Mouse (Mus musculus): ENCODE measurements around the gene Ddx39b.

The Ddx39b gene

DNA sequence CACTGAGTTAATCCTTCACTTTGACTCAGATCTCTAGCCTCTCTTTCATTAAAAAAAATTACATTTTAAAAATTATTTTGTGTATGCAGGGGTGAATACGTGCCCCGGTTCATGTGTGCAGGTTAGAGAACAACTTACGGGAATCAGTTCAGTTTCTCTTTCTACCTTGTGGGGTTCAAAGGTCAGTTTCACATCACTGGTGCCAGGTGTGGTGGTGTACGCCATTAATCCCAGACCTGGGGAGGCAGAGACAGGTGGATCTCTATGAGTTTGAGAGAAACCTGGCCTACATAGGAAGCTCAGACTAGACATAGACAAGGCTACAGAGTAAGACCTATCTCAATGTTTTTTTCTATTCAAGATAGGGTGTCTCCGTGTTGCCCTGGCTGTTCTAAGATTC is 28.5 kb upstream of the Ddx39b start:
- CTCF ChIA-PET: interaction anchor here (1.2 to 1.9 kb wide), 2 partner anchors 12 to 53 kb away, joined by 3 to 4 read pairs; partner anchors contain the start of gene Tnf

DNA sequence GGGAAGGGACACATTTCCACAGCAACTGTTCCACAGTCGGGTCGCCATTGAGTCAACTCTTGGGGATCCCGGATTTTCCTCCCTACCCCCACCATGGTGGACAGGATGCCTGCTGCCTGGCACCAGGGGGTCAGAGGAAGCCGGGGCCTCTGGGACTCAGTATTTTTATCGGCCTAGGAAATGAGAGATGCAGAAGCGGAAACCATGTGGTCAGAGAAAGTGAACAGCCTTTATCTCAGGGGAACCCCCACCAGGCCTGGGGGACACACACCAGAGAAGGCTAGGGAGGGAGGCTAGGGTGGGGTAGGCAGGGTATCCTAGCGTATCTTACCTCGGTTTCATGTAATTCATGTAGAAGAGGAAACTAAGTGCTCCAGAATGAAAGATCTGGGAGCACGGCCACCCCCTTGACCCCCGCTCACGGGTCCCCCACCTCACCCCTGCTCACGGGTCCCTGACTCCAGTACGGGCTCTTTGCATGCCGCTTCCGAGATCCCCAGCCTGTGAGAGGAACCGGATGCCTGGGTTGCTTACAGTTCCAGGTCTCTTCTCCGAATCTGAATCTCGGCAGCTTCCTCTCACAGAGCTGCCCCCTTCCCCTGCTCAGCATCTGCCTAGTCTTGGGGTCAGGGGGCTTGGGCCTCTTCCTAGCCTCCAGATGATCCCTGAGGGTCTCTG is 22.9 kb upstream of the Ddx39b start:
- CTCF ChIA-PET: interaction anchor here (0.7 to 2.1 kb wide), 3 partner anchors 18 to 25 kb away, joined by 3 to 9 read pairs (median 3); partner anchors contain the start of gene Ltb

DNA sequence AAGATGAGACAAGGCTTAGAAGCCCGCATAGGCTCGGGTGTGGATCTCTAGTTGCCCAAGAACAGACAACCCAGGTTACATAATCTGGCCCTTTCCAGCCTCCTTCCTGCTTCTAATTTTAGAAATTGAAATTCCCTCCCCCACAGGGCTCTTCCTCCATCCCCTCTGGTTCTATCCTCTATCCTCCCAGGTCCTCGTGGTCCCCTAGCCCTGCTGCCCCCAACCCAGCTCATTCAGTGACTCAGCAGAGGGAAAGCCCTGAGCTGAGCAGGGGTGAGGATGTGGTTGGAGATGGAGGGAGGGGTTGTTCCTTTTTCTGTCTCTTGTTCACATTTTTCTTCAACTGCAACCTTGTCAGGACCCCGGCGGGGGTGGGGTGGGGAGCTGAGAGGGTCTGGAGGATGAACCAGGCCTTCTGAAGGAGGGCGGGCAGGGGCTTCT is 21.9 kb upstream of the Ddx39b start:
- CTCF ChIA-PET: interaction anchor here (0.6 to 2.1 kb wide), 4 partner anchors 11 to 48 kb away, joined by 3 to 9 read pairs (median 3); partner anchors contain the start of gene Ltb

DNA sequence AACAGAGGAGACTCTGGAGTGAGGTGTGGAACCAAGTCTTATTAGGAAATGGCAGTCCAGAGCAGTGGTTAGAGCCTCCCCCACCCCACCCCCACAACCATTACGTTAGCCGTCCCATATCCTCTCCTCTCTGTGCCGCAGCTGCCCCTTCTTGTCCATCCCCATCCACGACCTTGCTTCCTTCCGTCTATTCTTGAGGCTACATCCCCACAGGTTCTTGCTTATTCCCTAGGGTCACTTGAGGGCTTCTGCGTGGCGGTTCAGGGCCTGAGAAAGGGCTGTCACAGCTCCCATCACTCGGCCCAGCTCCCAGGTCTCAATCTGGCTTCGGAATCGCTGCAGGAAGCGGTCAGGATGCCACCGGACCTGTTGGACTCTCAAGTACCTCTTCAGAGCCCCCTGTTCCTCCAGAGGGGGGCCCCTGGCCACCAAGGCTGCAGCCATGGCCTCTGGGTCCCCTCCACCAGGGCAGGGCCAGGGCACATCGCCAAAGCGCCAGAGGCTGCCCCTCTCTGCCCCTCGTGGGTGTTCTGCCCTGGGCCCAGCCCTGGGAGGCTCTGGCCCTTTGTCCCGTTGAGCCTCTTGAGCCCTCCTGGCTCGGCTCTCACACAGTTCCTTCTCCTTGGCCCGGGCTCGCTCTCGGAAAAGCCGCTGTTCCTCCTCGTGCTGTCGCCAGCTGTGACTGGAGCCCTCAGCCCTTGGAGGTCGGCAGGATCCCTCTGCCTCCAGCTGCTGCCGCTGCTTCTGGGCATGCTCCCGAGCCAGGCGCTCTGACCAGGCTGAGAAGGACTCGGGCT is 21.2 kb upstream of the Ddx39b start, which contains the start of gene Gm16181:
Gm16181 (plus strand) TSS at position 679 of the 797 bp plus-strand sequence.
- CTCF ChIA-PET: interaction anchor here (0.6 to 2.1 kb wide), 3 partner anchors 12 to 48 kb away, joined by 3 to 9 read pairs (median 3); no protein-coding TSS in a partner anchor

- CTCF ChIA-PET: no interaction called here
Measured at GRCm38 (mm10) chr17:35222299-35222698, 19.2 kb upstream of the Ddx39b start.

DNA sequence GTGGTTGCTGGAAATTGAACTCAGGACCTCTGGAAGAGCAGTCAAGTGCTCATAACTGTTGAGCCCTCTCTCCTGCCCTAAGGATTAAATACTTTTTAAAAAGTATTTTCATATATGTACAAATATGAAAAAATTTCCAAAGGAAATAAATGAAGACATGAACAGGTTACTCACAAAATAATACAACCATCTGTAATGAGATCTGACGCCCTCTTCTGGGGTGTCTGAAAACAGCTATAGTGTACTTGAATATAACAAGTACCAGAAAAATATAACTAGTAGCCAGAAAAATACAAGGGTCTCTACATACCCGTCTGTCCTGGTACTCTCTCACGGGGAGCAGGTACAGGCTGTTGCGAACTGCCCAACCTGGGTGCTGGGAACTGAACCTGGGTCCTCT is 16.9 kb upstream of the Ddx39b start:
- CTCF ChIA-PET: interaction anchor here (1.2 kb wide), 1 partner anchor 46 kb away, joined by 3 read pairs; no protein-coding TSS in a partner anchor

DNA sequence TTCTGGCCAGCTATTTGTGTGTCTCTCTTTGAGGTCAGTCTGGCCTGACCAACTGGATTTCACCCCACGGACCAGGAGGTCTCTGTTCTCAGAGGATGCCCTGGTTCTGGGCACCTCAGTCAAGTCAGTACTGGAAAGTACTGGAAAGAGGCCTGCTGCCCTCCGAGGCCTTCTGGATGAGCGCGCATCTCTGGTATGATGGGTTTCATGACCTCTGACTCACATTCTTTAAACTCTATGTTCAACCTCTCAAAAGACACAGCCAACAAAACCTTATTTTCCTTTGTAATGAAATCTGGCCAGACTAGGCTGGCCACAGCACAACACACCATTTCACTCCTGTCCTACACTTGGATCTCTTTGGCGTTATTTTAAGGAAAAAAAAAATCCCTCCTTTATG is 16.1 kb upstream of the Ddx39b start:
- CTCF ChIA-PET: interaction anchor here (1.2 kb wide), 1 partner anchor 47 kb away, joined by 3 read pairs; no protein-coding TSS in a partner anchor

DNA sequence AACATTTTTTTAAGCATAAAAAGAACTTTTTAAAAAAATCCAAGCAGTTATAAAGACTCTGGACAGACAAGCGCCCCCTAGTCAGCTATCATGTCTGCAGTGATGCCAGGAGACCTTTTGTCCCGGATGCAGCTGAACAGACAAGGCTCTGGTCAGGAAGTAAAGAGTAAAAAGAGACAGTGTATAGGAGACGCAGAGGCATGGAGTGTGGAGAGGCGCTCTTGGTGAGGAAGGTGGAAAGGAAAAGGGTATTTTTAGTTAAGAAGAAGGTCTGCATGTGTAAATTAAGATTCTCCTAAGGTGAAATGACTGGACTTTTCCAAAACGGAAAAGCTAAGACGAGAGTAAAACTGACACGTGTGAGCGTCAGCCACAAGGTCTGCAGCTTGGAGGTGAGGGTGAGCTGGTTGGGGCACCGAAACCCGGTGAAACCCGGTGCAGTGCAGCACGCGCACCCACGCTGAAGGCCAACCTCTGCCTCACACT is 14.9 kb upstream of the Ddx39b start:
- CTCF ChIA-PET: interaction anchor here (1.0 kb wide), 1 partner anchor 15 kb away, joined by 3 read pairs; no protein-coding TSS in a partner anchor

DNA sequence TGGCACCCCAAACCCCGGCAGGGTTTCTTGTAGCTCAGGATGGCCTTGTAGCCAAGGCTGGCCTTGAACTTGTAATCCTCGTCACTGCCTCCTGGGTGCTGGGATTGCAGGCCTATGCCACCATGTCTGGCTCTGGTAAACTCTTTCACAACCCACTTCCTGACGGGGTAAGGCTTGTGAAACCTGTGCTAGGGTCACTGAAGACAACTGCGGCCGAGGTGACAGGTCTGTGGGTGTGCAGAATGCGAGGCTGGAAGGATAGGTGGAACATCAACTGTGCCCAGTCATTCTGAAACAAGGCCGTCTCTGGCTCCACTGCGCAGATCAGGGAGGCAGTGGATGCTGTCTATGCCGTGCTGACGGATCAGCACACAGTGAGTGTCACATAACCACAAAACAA is 10.5 kb upstream of the Ddx39b start:
- CTCF ChIA-PET: interaction anchor here (0.6 to 1.9 kb wide), 7 partner anchors 9 to 63 kb away, joined by 3 to 13 read pairs (median 4); partner anchors contain the start of genes Lst1 and Ltb

DNA sequence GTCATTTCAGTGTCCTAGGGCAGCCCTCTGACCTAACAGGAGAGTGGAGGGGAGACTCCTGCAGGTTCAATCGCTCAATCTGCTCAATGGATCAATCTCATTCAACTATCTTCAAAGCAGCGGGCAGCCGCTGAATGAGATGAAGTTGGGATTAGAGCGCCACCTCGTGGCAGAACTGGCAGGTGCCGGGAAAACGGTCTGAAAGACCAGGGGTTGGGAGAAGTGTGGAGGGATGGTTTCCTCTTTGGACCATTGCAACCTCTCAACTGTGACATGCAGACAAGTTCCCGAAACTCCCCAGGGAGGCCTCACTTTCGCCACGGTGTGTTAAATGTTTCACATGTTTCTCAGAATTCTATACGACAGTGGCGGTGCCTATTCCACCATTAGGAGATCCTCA is 9.5 kb upstream of the Ddx39b start:
- CTCF ChIA-PET: interaction anchor here (0.6 to 1.9 kb wide), 16 partner anchors 11 to 79 kb away, joined by 3 to 13 read pairs (median 4); partner anchors contain the start of genes Lst1 and Ltb

- CTCF ChIA-PET: interaction anchor here (0.6 to 1.9 kb wide), 12 partner anchors 15 to 67 kb away, joined by 3 to 9 read pairs (median 4); partner anchors contain the start of gene Ltb
Measured at GRCm38 (mm10) chr17:35232659-35233058, 8.9 kb upstream of the Ddx39b start.

DNA sequence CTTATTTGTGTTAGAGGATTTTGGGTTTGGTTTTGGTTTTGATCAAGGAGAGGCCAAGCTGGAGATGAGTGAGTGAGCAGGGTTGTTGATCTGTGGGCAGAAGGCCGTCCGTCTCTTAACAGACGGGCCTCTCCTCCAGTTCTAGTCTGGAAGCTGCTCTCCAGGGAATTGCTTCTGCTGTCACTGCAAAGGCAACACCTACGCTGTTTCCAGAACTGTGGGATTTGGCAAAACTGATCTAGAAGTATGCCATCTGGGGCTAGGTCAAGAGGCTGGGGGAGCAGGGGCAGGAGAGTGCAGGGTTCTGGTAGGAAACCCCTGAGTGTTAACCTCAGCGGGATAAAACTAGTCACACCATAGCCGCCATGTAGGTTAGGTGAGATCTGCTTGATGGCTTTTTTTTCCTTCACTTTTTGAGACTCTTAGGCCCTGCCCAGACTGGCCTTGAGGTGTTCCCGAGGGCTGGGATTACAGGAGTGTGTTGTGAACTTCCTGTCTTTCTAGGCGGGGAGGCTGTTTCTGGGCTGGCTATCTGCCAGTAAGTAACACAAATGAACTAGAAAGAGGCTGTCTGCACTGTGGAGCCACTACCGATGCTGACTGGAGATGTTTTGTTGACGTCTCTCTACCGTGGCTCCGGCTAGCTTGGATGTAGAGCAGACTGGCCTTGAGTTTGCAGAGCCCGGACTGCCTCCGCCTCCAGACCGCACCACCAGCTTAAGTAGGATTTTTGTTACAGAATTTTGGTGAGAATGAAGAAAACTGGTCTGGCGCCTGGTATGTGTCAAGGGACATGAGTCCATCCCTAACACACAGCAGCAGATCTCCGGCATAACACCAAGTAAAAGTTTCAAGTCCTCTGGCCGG is 8.2 kb upstream of the Ddx39b start, which contains the start of gene Atp6v1g2:
Atp6v1g2 (plus strand) TSS at position 547 of the 867 bp plus-strand sequence.
- CTCF ChIA-PET: interaction anchor here (0.5 to 1.9 kb wide), 12 partner anchors 37 to 118 kb away, joined by 3 to 9 read pairs (median 4); partner anchors contain the start of genes Ltb and Ly6g5b

- CTCF ChIA-PET: interaction anchor here (0.7 to 1.6 kb wide), 3 partner anchors 49 to 66 kb away, joined by 4 to 7 read pairs (median 4); no protein-coding TSS in a partner anchor
Measured at GRCm38 (mm10) chr17:35234090-35234489, 7.5 kb upstream of the Ddx39b start.

DNA sequence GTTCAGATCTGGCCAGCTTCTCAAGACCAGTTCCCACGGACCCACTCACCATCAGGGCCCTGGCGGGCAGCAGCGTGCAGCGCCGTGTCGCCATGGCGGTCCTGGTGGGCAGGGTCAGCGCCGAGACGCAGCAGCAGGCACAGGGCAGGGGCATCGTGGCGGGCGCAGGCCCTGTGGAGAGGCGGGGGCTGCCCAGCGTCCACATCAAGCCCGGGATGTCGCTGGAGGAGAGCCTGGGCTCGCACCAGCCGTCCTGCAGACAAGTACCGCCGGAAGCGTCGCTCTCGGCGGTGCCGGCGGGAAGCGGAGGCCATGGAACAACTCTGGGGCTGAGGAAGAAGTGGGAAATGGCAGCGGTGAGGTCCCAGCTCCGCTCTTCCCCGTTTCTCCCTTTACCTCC is 6.6 kb upstream of the Ddx39b start:
- CTCF ChIA-PET: interaction anchor here (1.1 to 1.6 kb wide), 3 partner anchors 64 to 68 kb away, joined by 4 to 7 read pairs (median 5); no protein-coding TSS in a partner anchor

GRCm38 (mm10) chr17:35235614-35236389 is 5.7 kb upstream of the Ddx39b start, which contains the start of gene Nfkbil1:
Gene Nfkbil1 (minus strand): TSS chr17:35235792.
- CTCF ChIA-PET: interaction anchor here (0.6 to 1.1 kb wide), 4 partner anchors 51 to 104 kb away, joined by 3 to 5 read pairs (median 4); partner anchors contain the start of gene Apom

DNA sequence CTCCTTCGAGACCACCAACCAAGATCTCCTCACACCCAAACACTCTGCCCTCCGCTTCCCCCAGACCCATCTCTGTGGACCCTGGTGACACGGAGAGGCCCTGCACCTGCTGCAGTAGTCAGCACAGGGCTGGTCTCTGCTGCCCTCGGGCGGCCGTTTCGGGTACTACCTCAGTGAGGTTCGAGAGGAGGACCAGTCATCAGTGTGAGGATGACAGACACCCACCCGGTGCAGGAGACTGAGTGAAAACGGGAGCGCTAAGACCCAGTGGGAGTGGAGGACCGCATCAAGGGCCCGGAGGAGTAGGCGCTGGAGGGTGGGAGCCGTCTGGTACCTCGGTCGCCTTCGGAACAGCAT is 5.2 kb upstream of the Ddx39b start:
- CTCF ChIA-PET: interaction anchor here (0.6 kb wide), 1 partner anchor 105 kb away, joined by 3 read pairs; the partner anchor contains the start of gene Apom

DNA sequence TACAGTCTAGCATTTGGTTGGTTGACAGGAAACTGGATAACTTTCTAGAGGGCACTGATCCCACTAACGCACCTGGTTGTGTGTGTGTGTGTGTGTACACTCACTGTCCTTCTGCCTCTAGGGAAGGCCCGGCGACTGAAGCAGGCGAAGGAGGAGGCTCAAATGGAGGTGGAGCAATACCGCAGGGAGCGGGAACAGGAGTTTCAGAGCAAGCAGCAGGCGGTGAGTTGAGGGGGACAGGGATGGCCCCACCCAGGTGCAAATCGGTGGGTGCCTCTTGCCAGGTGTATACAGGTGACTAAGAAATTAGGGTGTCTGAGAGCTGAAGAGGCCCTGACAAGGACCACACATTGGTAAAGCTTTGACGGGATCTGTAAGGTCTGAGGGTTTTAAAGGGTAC is 4.5 kb upstream of the Ddx39b start:
- CTCF ChIA-PET: interaction anchor here (0.7 to 1.1 kb wide), 2 partner anchors 67 to 185 kb away, joined by 3 read pairs; no protein-coding TSS in a partner anchor

- CTCF ChIA-PET: interaction anchor here (0.7 to 1.1 kb wide), 2 partner anchors 67 to 186 kb away, joined by 3 read pairs; no protein-coding TSS in a partner anchor
Measured at GRCm38 (mm10) chr17:35237504-35237903, 4.0 kb upstream of the Ddx39b start.

GRCm38 (mm10) chr17:35239700-35240099 is 1.8 kb upstream of the Ddx39b start:
- CTCF ChIA-PET: interaction anchor here (0.6 kb wide), 1 partner anchor 143 kb away, joined by 10 read pairs; no protein-coding TSS in a partner anchor

Data from spleen, embryonic (tissue).